ENCODE assay signal across 13 mouse cellular contexts in genomic region chr4:72069111-72069534, GRCm38 (mm10).
DNase-seq lines count a peak whose midpoint lies in the region; ATAC-seq and TF ChIP-seq lines count a peak whose summit lies in the region.
"Had no signal": no experiment of that assay in that cellular context is flagged by ENCODE, and none has a peak within 500 bp of the region (broad histone marks: within the 10 kb centered on the region; RNA-seq: fewer than 3 reads in every experiment).

No protein-coding gene starts in this region.

- no peak overlapping the region for H3K4me3 ChIP-seq in layer of hippocampus, adult 2 months
- no peak overlapping the region for H3K4me3 ChIP-seq in embryonic facial prominence, embryonic 10.5 days
- no peak overlapping the region for H3K4me3 ChIP-seq in hindbrain, postnatal 0 days (ENCODE audit: low read length)
- no peak overlapping the region for H3K4me3 ChIP-seq in midbrain, postnatal 0 days (ENCODE audit: low read depth, low read length)
- H3K4me3 ChIP-seq: midbrain, embryonic 12.5 days had no signal

- no peak overlapping the region for H3K27ac ChIP-seq in layer of hippocampus, adult 2 months
- H3K27ac ChIP-seq in embryonic facial prominence, embryonic 10.5 days (replicated peaks) = no peak overlapping the region
- no peak overlapping the region for H3K27ac ChIP-seq in hindbrain, postnatal 0 days
- H3K27ac ChIP-seq in midbrain, postnatal 0 days (ENCODE audit: low read depth, low read length) = no peak overlapping the region
- H3K27ac ChIP-seq: midbrain, embryonic 12.5 days had no signal

- H3K27me3 ChIP-seq in embryonic facial prominence, embryonic 10.5 days (replicated peaks; ENCODE audit: low read depth, poor library complexity, severe bottlenecking) = no peaks in the 10 kb centered on the region
- no peaks in the 10 kb centered on the region for H3K27me3 ChIP-seq in hindbrain, postnatal 0 days (ENCODE audit: insufficient read depth, low read length)
- no peaks in the 10 kb centered on the region for H3K27me3 ChIP-seq in midbrain, postnatal 0 days (ENCODE audit: insufficient read depth, low read length)
- H3K27me3 ChIP-seq: midbrain, embryonic 12.5 days had no signal

- no peaks in the 10 kb centered on the region for H3K9me3 ChIP-seq in embryonic facial prominence, embryonic 10.5 days
- H3K9me3 ChIP-seq in hindbrain, postnatal 0 days (ENCODE audit: low read length) = no peaks in the 10 kb centered on the region
- no peaks in the 10 kb centered on the region for H3K9me3 ChIP-seq in midbrain, postnatal 0 days (ENCODE audit: low read length)
- H3K9me3 ChIP-seq: midbrain, embryonic 12.5 days had no signal

- no peak overlapping the region for H3K4me2 ChIP-seq in hindbrain, postnatal 0 days (ENCODE audit: low read depth, low read length)
- H3K4me2 ChIP-seq in midbrain, postnatal 0 days (ENCODE audit: low read depth, low read length, poor library complexity, severe bottlenecking) = no peak overlapping the region
- H3K4me2 ChIP-seq: midbrain, embryonic 12.5 days had no signal

- peaks cover 9% of the 10 kb centered on the region; the same call in 1 of the 2 replicates for H3K4me1 ChIP-seq in embryonic facial prominence, embryonic 10.5 days
- no peaks in the 10 kb centered on the region for H3K4me1 ChIP-seq in hindbrain, postnatal 0 days (ENCODE audit: insufficient read depth, low read length)
- H3K4me1 ChIP-seq in midbrain, postnatal 0 days (ENCODE audit: insufficient read depth, low read length) = no peaks in the 10 kb centered on the region
- H3K4me1 ChIP-seq: midbrain, embryonic 12.5 days had no signal

- no peak for DNase-seq in layer of hippocampus, adult 2 months (ENCODE audit: low spot score in 2 of 2)
- DNase-seq in layer of hippocampus, postnatal 14 days (ENCODE audit: low spot score in 2 of 2) = no peak
- DNase-seq in embryonic facial prominence, embryonic 10.5 days (ENCODE audit: low spot score) = peak; percentile 16
- peak; percentile 51 for DNase-seq in hindbrain, postnatal 0 days (ENCODE audit: low spot score)
- peak; percentile 58 for DNase-seq in midbrain, postnatal 0 days (ENCODE audit: low spot score)
- DNase-seq in urinary bladder, postnatal 36 days (ENCODE audit: low spot score in 2 of 2) = no peak
- DNase-seq in urinary bladder, adult 18-20 months (ENCODE audit: low spot score in 2 of 2) = no peak
- DNase-seq: cerebellum, adult 9-11 months; gastrocnemius, postnatal 36 days; heart, postnatal 10 days; kidney, postnatal 10 days; liver, postnatal 0 days had no signal

- 0 out of 2 replicates have a peak, but pooled peaks have one; percentile 43 for ATAC-seq in hindbrain, postnatal 0 days
- ATAC-seq in midbrain, postnatal 0 days (ENCODE audit: low FRiP score) = no peak
- ATAC-seq: liver, postnatal 0 days had no signal

- H3K36me3 ChIP-seq in embryonic facial prominence, embryonic 10.5 days (replicated peaks) = no peaks in the 10 kb centered on the region
- no peaks in the 10 kb centered on the region for H3K36me3 ChIP-seq in hindbrain, postnatal 0 days (ENCODE audit: insufficient read depth, low read length)
- H3K36me3 ChIP-seq in midbrain, postnatal 0 days (ENCODE audit: insufficient read depth, low read length) = no peaks in the 10 kb centered on the region
- H3K36me3 ChIP-seq: midbrain, embryonic 12.5 days had no signal

- no peak overlapping the region for H3K9ac ChIP-seq in hindbrain, postnatal 0 days (replicated peaks; ENCODE audit: low read length)
- H3K9ac ChIP-seq in midbrain, postnatal 0 days (replicated peaks; ENCODE audit: low read length, poor library complexity, severe bottlenecking) = no peak overlapping the region
- H3K9ac ChIP-seq: liver, postnatal 0 days; midbrain, embryonic 12.5 days had no signal

- peak; percentile 13; the same call in 1 of the 2 replicates for TF ChIP-seq CTCF in layer of hippocampus, adult 2 months (conservative IDR thresholded peaks at IDR 0.05)
- TF ChIP-seq CTCF in hindbrain, postnatal 0 days (IDR thresholded peaks at IDR 0.05; ENCODE audit: low read depth) = peak; percentile 14; the same call in 1 of the 2 replicates
- peak; percentile 11; the same call in 1 of the 2 replicates for TF ChIP-seq CTCF in midbrain, postnatal 0 days (IDR thresholded peaks at IDR 0.05)

- 43% methylated on average over 5 of the region's 5 CpGs for WGBS in embryonic facial prominence, embryonic 10.5 days
- WGBS in hindbrain, postnatal 0 days = 34% methylated on average over 5 of the region's 5 CpGs
- 57% methylated on average over 5 of the region's 5 CpGs for WGBS in midbrain, postnatal 0 days

Comparison
In these comparisons a context has a peak if more than half of its experiments do, and no peak if none do; other contexts are left out.
1. DNase-seq: peak in embryonic facial prominence, embryonic 10.5 days (single experiment), hindbrain, postnatal 0 days (single experiment) and midbrain, postnatal 0 days (single experiment); none in layer of hippocampus, adult 2 months (0 of 2), layer of hippocampus, postnatal 14 days (0 of 2), urinary bladder, postnatal 36 days (0 of 2) and urinary bladder, adult 18-20 months (0 of 2).
2. Peak in every context shown above with its lines, with median percentiles within 50 percentile points of each other: CTCF ChIP-seq.